Mouse (Mus musculus) kidney, adult 11 months (tissue): ENCODE measurements around the gene Med28.

Experiments
- DNase-seq: peaks from one replicate; pipeline ENCODE4 v3.0.0; 2022

Med28 gene

DNA sequence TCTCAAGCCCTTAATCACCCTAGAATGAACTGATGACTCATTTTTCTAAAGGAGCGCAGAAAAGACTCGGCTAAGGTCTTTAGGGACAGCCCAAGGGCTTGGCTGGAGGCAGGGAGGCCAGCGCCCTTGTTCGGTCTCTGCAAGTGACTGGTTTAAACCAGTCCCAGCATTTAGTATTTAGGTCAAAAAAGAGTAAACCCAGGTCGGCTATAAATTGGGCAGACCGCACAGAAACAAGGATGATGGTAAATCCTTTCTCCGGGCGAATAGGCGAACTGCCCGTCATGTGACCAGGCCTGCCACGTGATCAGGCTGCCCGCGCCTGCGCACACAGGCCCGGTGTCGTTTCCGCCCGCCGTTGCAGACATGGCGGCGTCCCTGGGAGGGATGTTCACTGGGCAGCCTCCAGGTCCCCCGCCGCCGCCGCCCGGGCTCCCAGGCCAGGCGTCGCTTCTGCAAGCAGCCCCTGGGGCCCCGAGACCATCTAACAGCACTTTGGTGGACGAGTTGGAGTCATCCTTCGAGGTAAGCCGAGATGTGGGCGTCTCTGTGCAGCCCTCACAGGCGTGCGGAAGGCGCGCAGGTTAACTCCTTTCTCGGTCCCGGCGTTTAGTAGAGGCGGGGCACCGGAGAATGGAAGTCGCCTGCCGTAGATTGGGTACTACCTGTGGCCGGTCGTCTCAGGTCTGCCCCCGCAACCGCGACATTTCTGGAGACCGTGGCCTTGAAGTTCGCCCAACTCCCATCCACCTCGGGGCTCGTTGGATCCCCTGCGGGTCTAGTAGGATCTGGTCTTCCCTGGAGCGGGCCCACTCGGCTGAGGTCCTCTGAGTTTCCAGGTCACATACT is at the start of gene Med28:
Gene Med28 (plus strand): TSS at position 270 of the 849 bp plus-strand sequence.
- peak; percentile 93 for DNase-seq

GRCm38 (mm10) chr5:45472880-45473450 is 47.1 kb upstream of the Med28 start:
- DNase-seq: no peak

- DNase-seq: no peak
These were observed 46.5 kb upstream of the Med28 start for GRCm38 (mm10) chr5:45473521-45473920.

DNA sequence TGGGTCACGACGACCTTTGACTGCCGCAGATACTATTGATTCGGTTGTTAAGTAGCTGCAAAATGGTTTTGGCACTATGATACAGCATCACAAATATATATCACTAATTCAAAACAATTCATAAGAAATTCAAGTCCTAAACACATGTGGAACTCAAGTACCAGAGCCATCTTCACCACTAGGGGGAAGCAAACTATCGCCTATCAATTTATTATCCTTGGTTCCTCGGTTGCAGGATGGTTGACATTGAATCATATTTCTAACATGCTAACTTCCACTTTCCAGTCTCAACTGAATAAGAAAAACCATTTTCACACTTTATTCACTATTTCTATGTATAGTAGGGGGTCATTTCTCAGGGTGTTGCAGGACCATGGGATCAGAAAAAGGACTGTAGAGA is 45.8 kb upstream of the Med28 start:
- DNase-seq: no peak

GRCm38 (mm10) chr5:45474758-45475157 is 45.3 kb upstream of the Med28 start:
- no peak for DNase-seq

DNA sequence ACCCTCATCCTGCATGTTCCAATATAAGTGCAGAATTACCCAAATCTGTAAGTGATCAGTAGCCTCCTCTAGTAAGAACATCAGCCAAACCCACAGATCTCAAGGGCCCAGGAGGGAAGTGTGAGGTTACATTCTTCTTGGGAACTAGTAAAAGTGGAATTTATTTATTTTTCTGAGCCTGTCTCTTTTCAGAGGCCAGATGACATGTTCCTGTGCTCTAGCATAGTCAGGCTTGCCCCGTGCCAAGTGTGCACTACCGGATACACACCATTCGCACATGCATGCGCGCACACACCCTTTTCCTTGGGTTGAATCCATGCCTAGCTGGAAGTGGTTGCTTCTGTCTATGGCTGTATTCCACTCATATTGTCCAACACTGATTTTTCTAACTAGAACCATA is 44.3 kb upstream of the Med28 start:
- no peak for DNase-seq

- DNase-seq: no peak
These were observed 43.7 kb upstream of the Med28 start for GRCm38 (mm10) chr5:45476288-45476687.

DNA sequence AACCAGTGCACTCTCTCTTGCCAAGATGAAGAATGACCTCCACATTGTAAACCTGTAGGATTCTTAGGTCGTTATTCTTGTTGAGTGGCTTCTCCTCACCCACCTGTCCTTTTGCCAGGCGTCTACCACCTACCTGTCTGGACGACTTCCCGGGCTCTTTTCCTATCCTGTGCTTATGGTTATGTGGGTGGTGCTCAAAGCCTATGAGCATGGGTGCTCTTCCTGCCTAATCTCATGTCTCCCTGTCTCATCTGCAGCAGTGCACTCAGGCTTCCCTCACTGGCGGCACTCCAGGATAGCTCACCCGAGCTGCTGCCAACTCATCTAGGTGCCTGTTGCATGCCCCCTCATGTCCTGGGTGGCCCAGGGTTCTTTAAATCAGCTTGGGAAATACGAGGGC is 42.4 kb upstream of the Med28 start:
- no peak for DNase-seq

GRCm38 (mm10) chr5:45480066-45480465 is 40.0 kb upstream of the Med28 start:
- no peak for DNase-seq

DNA sequence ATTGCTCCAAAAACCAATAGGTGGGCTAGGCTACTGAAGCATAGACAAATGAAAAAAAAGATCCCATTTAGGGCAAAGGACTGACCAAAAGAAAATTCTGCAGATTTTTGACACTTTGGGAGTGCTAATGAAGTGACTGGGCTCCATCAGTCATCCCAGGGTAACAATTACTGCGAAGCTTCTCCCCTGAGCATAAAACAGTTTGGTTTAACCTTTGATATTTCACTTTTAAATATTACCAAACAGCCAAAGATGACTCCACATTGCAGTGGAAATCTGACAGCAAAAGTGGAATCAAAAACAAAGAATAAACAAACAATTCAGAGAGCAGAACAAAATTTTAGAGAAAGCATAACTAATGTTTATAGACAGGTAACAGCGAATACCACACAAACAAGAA is 38.9 kb upstream of the Med28 start:
- DNase-seq: no peak

GRCm38 (mm10) chr5:45482607-45483006 is 37.4 kb upstream of the Med28 start:
- DNase-seq: no peak

GRCm38 (mm10) chr5:45483654-45484053 is 36.4 kb upstream of the Med28 start:
- no peak for DNase-seq

DNA sequence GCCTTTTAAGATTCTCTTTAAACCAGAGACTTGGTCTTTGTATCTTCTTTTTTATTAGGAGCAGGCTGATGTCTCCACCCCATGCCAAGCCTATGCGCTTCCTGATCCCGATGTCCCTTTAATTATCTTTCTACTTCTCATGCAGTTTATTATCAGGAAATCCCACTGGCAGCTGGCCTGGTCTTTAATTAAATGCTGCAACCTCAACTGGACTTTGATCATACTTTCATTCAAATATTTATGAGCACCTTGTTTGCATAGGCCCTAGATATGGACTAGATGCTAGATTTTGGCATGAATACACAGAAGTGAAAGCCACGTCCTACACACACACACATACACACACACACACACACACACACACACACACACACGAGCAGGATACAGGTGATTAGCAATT is 28.3 kb upstream of the Med28 start:
- no peak for DNase-seq

DNA sequence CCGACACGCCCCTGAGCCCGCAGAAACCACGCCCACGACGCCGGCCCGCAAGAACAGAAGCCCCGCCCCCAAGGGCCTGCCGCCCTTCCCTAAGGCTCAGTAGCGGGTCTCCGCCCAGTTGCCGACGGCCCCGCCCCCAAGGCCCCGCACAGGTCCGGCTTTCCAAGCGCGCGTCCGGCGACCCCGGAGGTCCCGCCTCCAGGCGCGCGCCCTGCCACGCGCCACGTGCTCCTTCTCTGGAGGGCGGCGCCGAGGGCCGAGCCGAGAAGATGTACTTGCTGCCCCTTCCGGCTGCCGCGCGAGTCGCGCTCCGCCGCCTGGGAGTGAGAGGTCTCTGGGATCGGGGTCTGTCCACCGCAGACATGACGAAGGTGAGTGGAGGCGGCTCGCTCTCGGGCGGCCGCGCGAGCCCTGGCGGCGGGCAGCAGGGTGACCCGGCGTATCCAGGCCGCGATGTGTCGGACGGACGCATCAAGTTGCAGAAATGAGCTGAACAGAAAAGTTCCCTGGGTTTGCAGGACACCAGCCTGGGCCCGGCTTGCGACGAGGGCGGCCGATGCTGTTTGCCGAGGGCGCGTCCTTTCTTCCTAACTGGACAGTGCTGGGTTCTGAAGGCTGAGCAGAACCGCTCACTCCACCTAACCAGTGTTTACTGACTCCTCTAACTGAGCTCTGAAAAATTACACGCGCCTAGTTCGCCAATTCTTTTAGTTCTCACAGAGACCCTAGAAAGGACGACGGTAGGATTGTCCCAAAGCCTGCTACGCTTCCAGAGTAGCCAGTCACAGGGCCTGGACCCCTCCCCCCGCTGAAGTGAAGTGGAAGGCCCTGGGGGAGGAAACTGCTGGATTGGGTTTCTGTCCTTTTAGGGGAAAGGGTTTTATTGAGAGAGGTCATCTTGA is 26.6 kb upstream of the Med28 start, which contains the start of gene Lap3:
Gene Lap3 (plus strand): TSS at position 184 of the 902 bp plus-strand sequence.
- peak; percentile 99 for DNase-seq

GRCm38 (mm10) chr5:45494093-45494755 is 25.8 kb upstream of the Med28 start:
- no peak for DNase-seq

GRCm38 (mm10) chr5:45495429-45495975 is 24.5 kb upstream of the Med28 start:
- no peak for DNase-seq

DNA sequence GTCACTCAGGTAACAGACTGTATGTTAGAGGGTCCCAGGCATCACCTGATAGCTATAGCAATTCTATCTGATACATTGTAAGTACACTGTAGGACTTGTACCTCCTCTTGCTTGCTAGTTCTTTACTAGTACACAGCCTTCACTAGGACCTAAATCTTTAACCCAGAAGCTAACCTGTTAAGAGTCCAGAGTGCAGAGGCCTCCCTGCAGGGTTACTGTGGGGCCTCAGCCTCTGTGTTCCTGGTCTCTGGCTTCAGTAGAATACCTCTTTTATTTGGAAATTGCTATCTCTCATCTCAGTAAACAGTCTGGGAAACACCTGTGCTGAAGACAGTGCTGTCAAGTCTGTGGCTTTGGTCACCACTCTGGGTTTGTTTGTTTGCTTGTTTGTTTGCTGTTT is 24.0 kb upstream of the Med28 start:
- DNase-seq: no peak

DNA sequence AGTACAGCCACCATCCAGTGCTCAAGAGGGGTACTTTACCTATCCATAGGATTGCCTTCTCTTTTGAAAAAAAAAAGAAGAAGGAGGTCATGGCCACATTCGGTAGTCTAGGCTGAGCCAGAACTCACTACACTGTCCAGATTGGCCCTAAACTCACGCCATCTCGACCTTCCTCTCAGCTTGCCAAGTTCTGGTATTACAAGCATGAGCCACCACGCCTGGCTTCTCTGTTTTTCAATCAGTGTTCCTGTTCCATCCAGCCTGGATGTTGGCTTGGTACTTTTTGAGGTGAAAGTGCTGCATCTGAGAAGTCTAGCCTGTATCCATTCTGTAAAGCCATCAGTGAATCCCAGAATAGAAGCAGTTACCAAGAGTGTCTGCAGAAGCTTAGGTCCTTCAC is 23.6 kb upstream of the Med28 start:
- DNase-seq: no peak

GRCm38 (mm10) chr5:45496930-45497550 is 23.0 kb upstream of the Med28 start:
- DNase-seq: no peak

- DNase-seq: no peak
These were observed 22.5 kb upstream of the Med28 start for GRCm38 (mm10) chr5:45497564-45497963.

GRCm38 (mm10) chr5:45510071-45510470 is 10.0 kb upstream of the Med28 start:
- DNase-seq: no peak

DNA sequence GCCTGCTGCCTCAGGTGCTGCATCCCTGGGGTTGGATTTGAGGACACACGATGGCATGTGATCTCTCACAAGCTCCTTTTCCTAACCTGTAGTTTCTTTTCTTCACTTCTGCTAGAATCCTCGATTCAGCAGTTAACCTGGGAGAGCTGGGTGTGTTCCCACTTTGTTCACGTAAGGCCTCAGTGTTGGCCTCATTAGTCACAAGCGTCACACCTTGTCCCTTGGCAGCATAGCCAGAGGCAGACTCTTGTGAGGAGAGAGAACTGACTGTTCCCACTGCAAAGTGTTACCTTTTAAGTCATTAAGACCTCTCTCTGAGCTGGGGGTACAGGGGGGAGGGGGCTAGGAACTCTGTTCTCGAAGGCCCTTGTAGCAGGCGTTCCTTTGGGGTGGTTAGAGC is 7.1 kb upstream of the Med28 start:
- no peak for DNase-seq
